In the genomic region with DNA sequence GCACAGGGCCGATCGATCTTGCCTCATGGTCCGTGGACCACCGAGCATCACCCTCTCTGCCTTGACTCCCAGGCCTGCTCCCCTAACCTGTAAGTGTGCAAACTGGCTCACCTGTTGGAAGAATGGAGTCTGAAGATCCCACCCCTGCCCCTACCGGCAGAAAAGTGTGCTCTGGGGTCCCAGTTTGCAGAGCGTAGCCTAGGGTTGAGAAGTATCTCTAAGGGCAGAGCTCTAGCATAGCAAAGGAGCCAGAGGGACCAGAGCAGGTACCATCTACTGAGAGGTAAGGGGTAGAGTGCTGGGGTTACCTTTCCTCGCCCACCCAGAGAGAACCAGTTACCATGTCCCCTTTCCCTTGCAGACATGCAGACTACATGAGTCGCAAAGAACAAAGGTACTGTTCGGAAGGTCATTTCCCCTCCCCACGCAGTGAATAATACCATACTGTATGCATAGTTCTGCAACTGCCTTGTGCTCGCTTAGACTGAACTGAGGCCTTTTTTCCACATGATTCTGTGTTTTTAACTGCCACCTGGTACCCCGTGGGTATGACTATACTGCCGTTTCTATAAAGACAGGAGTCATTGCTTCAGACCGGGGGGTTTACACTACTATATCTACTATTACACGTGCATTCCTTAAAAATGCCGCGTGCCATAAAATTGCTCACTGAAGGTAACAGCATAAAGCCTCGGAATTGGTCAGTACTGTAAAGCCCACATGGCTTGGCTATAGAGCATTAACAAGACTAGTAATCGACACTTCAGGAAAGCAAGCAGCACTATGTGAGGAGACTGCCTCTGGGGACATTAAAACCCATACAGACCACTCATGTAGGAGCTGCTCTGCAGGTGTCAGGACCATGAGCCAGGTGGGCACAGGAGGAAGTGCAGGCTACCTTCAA, we compare ENCODE assay signal across 19 mouse cellular contexts.
DNase-seq lines count a peak whose midpoint lies in the region; ATAC-seq lines count a peak whose summit lies in the region.
"Had no signal": no experiment of that assay in that cellular context is flagged by ENCODE, and none has a peak within 500 bp of the region (broad histone marks: within the 10 kb centered on the region; RNA-seq: fewer than 3 reads in every experiment).

No protein-coding gene starts in this region.

- no peak overlapping the region for H3K9ac ChIP-seq in heart, embryonic 16.5 days (ENCODE audit: low read length)
- no peak overlapping the region for H3K9ac ChIP-seq in limb, embryonic 13.5 days
- no peak overlapping the region for H3K9ac ChIP-seq in kidney, embryonic 15.5 days
- H3K9ac ChIP-seq: liver, embryonic 14.5 days; neural tube, embryonic 13.5 days had no signal

- WGBS in heart, embryonic 16.5 days, result 83% methylated on average over 19 of the region's 19 CpGs
- 53% methylated on average over 19 of the region's 19 CpGs for WGBS in limb, embryonic 13.5 days
- WGBS in kidney, embryonic 15.5 days, result 87% methylated on average over 19 of the region's 19 CpGs

- no peaks in the 10 kb centered on the region for H3K27me3 ChIP-seq in heart, embryonic 16.5 days (ENCODE audit: control insufficient read depth, insufficient read depth, low read length)
- no peaks in the 10 kb centered on the region for H3K27me3 ChIP-seq in limb, embryonic 13.5 days
- no peaks in the 10 kb centered on the region for H3K27me3 ChIP-seq in kidney, embryonic 15.5 days
- H3K27me3 ChIP-seq: neural tube, embryonic 13.5 days; Patski had no signal

- no peak for ATAC-seq in heart, embryonic 16.5 days (replicated peaks; ENCODE audit: extremely low read depth, insufficient read depth, low FRiP score)
- ATAC-seq in limb, embryonic 13.5 days (ENCODE audit: low FRiP score, low read depth), result peak; percentile 70
- ATAC-seq in granulocyte monocyte progenitor cell, adult 5-6 weeks (replicated peaks; ENCODE audit: poor library complexity, severe bottlenecking), result no peak
- ATAC-seq in kidney, embryonic 15.5 days (replicated peaks; ENCODE audit: low FRiP score), result no peak
- ATAC-seq: hindbrain, embryonic 16.5 days; lung, postnatal 0 days; Patski had no signal

- H3K4me1 ChIP-seq in heart, embryonic 16.5 days (ENCODE audit: control insufficient read depth, insufficient read depth, low read length), result no peaks in the 10 kb centered on the region
- peaks cover 29% of the 10 kb centered on the region for H3K4me1 ChIP-seq in limb, embryonic 13.5 days
- peaks cover 11% of the 10 kb centered on the region; the same call in 1 of the 2 replicates for H3K4me1 ChIP-seq in kidney, embryonic 15.5 days
- H3K4me1 ChIP-seq: neural tube, embryonic 13.5 days had no signal

- H3K4me2 ChIP-seq in heart, embryonic 16.5 days (ENCODE audit: low read depth, low read length), result peak overlapping the region; percentile 28; the same call in 1 of the 2 replicates
- peak overlapping the region; percentile 17 for H3K4me2 ChIP-seq in limb, embryonic 13.5 days (replicated peaks)
- H3K4me2 ChIP-seq in kidney, embryonic 15.5 days, result no peak overlapping the region
- H3K4me2 ChIP-seq: heart, embryonic 11.5 days; neural tube, embryonic 13.5 days had no signal

- H3K27ac ChIP-seq in heart, embryonic 16.5 days (ENCODE audit: low read length), result no peak overlapping the region
- H3K27ac ChIP-seq in limb, embryonic 13.5 days, result peak overlapping the region; percentile 79
- no peak overlapping the region for H3K27ac ChIP-seq in kidney, embryonic 15.5 days
- H3K27ac ChIP-seq: liver, embryonic 14.5 days; neural tube, embryonic 13.5 days had no signal

- intact Hi-C loops in heart, postnatal 14 days (cut with DNase I), result no loop called here

- no peak overlapping the region for H3K4me3 ChIP-seq in heart, embryonic 16.5 days (ENCODE audit: low read length)
- no peak overlapping the region for H3K4me3 ChIP-seq in limb, embryonic 13.5 days
- H3K4me3 ChIP-seq in kidney, embryonic 15.5 days (replicated peaks), result no peak overlapping the region
- H3K4me3 ChIP-seq: neural tube, embryonic 13.5 days had no signal

- no peak for DNase-seq in heart, postnatal 14 days
- DNase-seq in thymus, postnatal 0 days (ENCODE audit: low spot score), result peak; percentile 10
- DNase-seq in thymus, postnatal 10 days (ENCODE audit: low spot score in 2 of 2), result no peak
- DNase-seq in B cell, adult 2 months, result no peak
- DNase-seq: cerebellum, adult 9-11 months; heart, postnatal 4 days; kidney, adult 2 months; kidney, postnatal 25 days; layer of hippocampus, adult 9-11 months had no signal

- H3K36me3 ChIP-seq in heart, embryonic 16.5 days (ENCODE audit: control insufficient read depth, insufficient read depth), result no peaks in the 10 kb centered on the region
- no peaks in the 10 kb centered on the region for H3K36me3 ChIP-seq in limb, embryonic 13.5 days
- H3K36me3 ChIP-seq in kidney, embryonic 15.5 days, result no peaks in the 10 kb centered on the region
- H3K36me3 ChIP-seq: neural tube, embryonic 13.5 days had no signal

- peaks cover 3% of the 10 kb centered on the region; the same call in 1 of the 2 replicates for H3K9me3 ChIP-seq in heart, embryonic 16.5 days (replicated peaks; ENCODE audit: control insufficient read depth, low read length)
- peaks cover under 1% of the 10 kb centered on the region; the same call in 1 of the 2 replicates for H3K9me3 ChIP-seq in limb, embryonic 13.5 days
- H3K9me3 ChIP-seq in kidney, embryonic 15.5 days (replicated peaks), result no peaks in the 10 kb centered on the region
- H3K9me3 ChIP-seq: neural tube, embryonic 13.5 days had no signal
